Mouse (Mus musculus) liver, postnatal 0 days (tissue): ENCODE data around the gene Itm2b. TPM values are rescaled to one million over a fixed set of nuclear protein-coding genes. Genes with fewer than 3 reads are reported as not detected.

Source experiments
- ATAC-seq: fragments of 200-750 bp; cut with Nextera tagmentation; 2 replicates; pipeline ENCODE4 v1.8.0; 2017; ENCODE audit warnings: mild to moderate bottlenecking, moderate library complexity
- DNase-seq: peaks from one replicate; pipeline ENCODE4 v3.0.0-alpha.2; 2016
- H3K27ac ChIP-seq: fragments of 300-500 bp; sonication (generic); 2 replicates; pipeline ENCODE4 v1.5.1; 2014; ENCODE audit warnings: antibody characterized with exemption, moderate library complexity, mild to moderate bottlenecking, low read depth
- H3K27me3 ChIP-seq: fragments of 300-500 bp; sonication (generic); 2 replicates; pipeline ENCODE4 v1.6.1; 2014; ENCODE audit warnings: low read length, control low read depth, mixed read lengths; ENCODE audit not compliant: insufficient read depth
- H3K36me3 ChIP-seq: fragments of 300-500 bp; sonication (generic); replicated peaks from 2 replicates; pipeline ENCODE4 v1.6.1; 2014; ENCODE audit warnings: mild to moderate bottlenecking, control low read depth, low read length, moderate library complexity, mixed read lengths; ENCODE audit not compliant: insufficient read depth
- H3K4me1 ChIP-seq: fragments of 300-500 bp; sonication (generic); 2 replicates; pipeline ENCODE4 v1.6.1; 2014; ENCODE audit warnings: antibody characterized with exemption, mild to moderate bottlenecking, control low read depth; ENCODE audit not compliant: insufficient read depth
- H3K4me2 ChIP-seq: fragments of 300-500 bp; sonication (generic); 2 replicates; pipeline ENCODE4 v1.6.1; 2014; ENCODE audit warnings: low read depth, mild to moderate bottlenecking, low read length, moderate library complexity, mixed read lengths
- H3K4me3 ChIP-seq: fragments of 300-500 bp; sonication (generic); 2 replicates; pipeline ENCODE4 v1.5.1; 2014; ENCODE audit warnings: low read depth, low read length
- H3K9ac ChIP-seq: fragments of 300-500 bp; sonication (generic); replicated peaks from 2 replicates; pipeline ENCODE4 v1.6.1; 2014; ENCODE audit warnings: mild to moderate bottlenecking, moderate library complexity
- H3K9me3 ChIP-seq: fragments of 300-500 bp; sonication (generic); 2 replicates; pipeline ENCODE4 v1.6.1; 2016; ENCODE audit warnings: mild to moderate bottlenecking, control low read depth, low read length, mixed read lengths
- CTCF ChIP-seq: sonication (generic); IDR thresholded peaks from 2 replicates; pipeline ENCODE4 v1.5.1; 2016; ENCODE audit warnings: antibody characterized with exemption, low read depth
- EP300 ChIP-seq: IDR thresholded peaks from 2 replicates; pipeline ENCODE4 v1.6.1; 2016; ENCODE audit warnings: antibody characterized with exemption, low read depth, mild to moderate bottlenecking
- WGBS: fragments of 180-500 bp; shearing (Covaris S2); extraction: QIAGEN DNeasy Blood & Tissue Kit; methylation state at CpG from one replicate; pipeline ENCODE4 v1.1.7; 2014; ENCODE audit not compliant: insufficient replicate concordance; 5-methylcytosine and 5-hydroxymethylcytosine counted together
- polyA plus RNA-seq: library from polyadenylated mRNA; unstranded; fragments of >200 nt; fragmentation: Nextera tagmentation; extraction: Ambion mirVana; gene quantifications from 2 replicates; pipeline ENCODE4 v1.2.1, GENCODE M21; 2015

The Itm2b gene
- polyA plus RNA-seq: 961 and 1,004 TPM in 2 replicates

DNA sequence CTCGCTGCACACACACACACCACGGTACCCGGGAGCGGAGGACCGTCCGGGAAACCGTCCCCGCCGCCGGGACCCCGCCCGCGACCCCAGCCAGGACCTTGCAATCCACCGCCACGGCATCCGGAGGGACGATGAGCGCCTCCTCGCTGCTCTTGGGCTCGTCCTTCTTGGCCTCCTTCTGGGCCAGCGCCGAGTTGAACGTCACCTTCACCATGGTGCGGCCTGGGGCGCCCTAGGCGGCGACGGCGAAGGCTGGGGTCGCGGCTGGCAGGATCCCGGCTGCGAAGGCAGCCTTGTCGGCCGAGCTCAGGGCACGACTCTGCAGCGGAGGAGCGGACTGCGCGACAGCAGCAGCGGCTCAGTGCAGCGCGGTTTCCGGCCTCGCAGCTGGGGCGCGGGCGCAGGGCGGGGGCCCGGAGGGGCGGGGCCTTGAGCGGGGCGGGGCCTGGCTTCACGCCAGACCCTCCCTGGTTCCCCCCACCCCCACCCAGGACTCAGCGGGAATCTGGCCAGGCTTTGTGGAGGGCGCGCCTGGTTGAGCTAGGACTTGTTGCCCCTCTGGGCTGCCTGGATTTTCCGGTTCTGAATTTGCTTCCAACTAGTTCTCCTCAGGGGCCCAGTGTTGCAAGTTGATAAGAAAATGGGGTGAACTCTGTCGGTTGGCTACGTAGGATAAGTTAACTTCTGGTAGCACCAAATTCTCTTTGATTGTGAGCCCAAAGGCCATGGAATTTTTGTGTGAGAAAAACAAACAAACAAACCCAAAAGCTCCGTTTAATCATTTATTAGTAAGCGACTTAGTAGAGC lies at the start of gene Itm2b:
Gene Itm2b, minus strand, starts transcription at position 377 of the 807 bp plus-strand sequence.
- peaks cover 10% of the 10 kb centered on the region for H3K36me3 ChIP-seq
- H3K27ac ChIP-seq: peak within 1 kb of the TSS; percentile 98
- peak within 1 kb of the TSS; percentile 82 for H3K4me2 ChIP-seq
- TF ChIP-seq CTCF (peak; percentile 13; the same call in 1 of the 2 replicates), EP300 (peak; percentile 60; the same call in 1 of the 2 replicates)
- peak; percentile 89 for ATAC-seq
- DNase-seq: peak; percentile 92
- peaks cover 50% of the 10 kb centered on the region for H3K4me1 ChIP-seq
- H3K9ac ChIP-seq: peak within 1 kb of the TSS; percentile 97
- H3K9me3 ChIP-seq: no peaks in the 10 kb centered on the region
- no peaks in the 10 kb centered on the region for H3K27me3 ChIP-seq
- 2% methylated on average over 60 of the region's 62 CpGs for WGBS
- peak within 1 kb of the TSS; percentile 93 for H3K4me3 ChIP-seq

DNA sequence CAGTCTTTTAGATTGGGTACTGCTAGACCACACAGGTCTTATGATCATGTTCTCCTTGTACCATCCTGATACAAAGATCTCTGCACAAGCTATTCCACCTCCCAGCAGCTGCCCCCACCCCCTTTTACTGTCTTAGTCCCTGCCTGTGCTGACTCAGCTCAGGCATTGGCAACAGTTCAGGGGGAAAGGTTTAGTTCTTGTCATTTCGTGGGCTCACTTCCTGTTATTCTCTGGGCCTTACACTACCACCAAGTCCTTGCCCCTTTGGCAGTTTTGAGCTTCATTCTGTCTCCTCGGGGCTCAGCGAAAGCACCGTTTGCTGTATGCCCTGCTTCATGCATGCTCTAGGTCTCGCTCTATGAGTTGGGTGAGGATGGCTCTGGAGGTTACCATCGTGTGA lies 48.4 kb upstream of the Itm2b start:
- TF ChIP-seq CTCF (no peak), EP300 (no peak)
- Histone ChIP-seq H3K4me2 (no peak overlapping the region), H3K27me3 (no peaks in the 10 kb centered on the region), H3K4me3 (no peak overlapping the region), H3K9ac (no peak overlapping the region), H3K9me3 (no peaks in the 10 kb centered on the region), H3K36me3 (no peaks in the 10 kb centered on the region), H3K27ac (no peak overlapping the region), H3K4me1 (0 out of 2 replicates have a peak, but pooled peaks cover 5% of the 10 kb centered on the region)
- no peak for DNase-seq
- ATAC-seq: no peak
- WGBS: 53% methylated on average over 6 of the region's 6 CpGs

DNA sequence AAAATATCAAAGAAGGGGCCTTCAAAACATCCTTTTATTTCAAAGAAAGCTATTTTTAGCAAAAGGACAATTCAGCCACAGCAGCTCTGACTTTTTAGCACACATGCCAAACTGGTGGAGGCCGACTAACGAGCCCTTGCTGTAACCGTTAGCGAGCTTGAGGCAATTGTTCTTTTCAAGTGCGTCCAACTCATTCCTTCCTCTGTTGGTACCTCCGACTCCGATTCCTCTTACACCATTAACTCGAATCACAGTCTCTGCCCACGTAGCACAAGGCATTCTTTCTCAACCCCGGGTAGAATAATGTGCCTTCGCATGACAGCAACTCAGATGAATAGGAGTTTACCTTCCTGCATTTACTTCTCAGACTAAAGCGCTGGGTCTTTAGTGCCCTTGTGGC lies 45.5 kb upstream of the Itm2b start:
- no peaks in the 10 kb centered on the region for H3K36me3 ChIP-seq
- no peak overlapping the region for H3K9ac ChIP-seq
- H3K4me2 ChIP-seq: no peak overlapping the region
- no peaks in the 10 kb centered on the region for H3K9me3 ChIP-seq
- no peak for ATAC-seq
- H3K27me3 ChIP-seq: no peaks in the 10 kb centered on the region
- H3K4me1 ChIP-seq: 0 out of 2 replicates have a peak, but pooled peaks cover 5% of the 10 kb centered on the region
- no peak overlapping the region for H3K27ac ChIP-seq
- no peak for DNase-seq
- 72% methylated on average over 12 of the region's 12 CpGs for WGBS
- H3K4me3 ChIP-seq: no peak overlapping the region
- no peak for TF ChIP-seq CTCF
- TF ChIP-seq EP300: no peak

DNA sequence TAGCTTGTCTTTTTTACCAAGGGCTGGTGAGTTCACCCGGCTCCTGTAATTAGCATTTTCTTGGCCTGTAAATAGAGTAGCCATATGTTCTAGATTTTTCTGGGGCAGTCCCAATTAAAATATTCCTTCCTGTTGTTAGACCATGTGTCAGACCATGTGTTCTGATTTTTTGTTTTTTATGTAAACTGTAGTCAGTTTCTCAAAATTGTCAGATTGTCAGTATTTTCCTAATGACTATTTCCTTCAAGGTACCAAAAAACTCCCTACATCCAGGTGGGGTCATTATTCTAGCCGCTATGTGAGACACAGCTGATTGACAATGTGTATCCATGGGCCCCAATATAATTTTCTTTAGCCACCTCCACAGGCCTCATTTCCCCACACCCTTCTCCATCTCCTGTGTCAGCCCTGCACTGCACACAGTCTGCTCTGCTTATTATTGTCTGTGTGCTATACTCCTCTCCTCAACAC lies 40.5 kb upstream of the Itm2b start:
- Histone ChIP-seq H3K4me3 (no peak overlapping the region), H3K9ac (no peak overlapping the region), H3K36me3 (no peaks in the 10 kb centered on the region), H3K27ac (no peak overlapping the region), H3K9me3 (no peaks in the 10 kb centered on the region), H3K4me2 (no peak overlapping the region), H3K4me1 (no peaks in the 10 kb centered on the region), H3K27me3 (no peaks in the 10 kb centered on the region)
- WGBS: 80% methylated on average over 2 of the region's 2 CpGs
- DNase-seq (no peak), ATAC-seq (no peak)
- TF ChIP-seq CTCF: no peak
- TF ChIP-seq EP300: no peak

DNA sequence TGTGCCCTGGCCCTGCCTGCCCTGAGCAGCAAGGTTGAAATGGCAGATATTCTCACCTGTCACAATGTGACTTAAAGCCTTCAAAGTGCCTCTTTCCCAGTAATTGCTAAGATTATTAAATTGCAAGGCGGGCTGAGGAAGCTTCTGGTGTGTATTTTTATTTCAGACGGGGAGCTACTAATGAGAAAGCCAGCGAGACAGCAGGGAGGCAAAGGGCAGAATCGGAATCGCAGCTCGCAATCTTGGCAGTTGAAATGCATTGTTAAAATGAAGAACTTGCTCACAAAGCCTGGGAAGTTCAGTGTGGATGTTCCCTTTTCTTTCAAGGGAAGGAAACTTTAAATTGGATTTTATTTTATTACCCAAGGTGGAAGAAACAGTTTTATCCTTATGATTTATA lies 39.9 kb upstream of the Itm2b start:
- Histone ChIP-seq H3K27me3 (no peaks in the 10 kb centered on the region), H3K9ac (no peak overlapping the region), H3K4me2 (no peak overlapping the region), H3K4me3 (no peak overlapping the region), H3K9me3 (no peaks in the 10 kb centered on the region), H3K36me3 (no peaks in the 10 kb centered on the region), H3K27ac (no peak overlapping the region), H3K4me1 (no peaks in the 10 kb centered on the region)
- TF ChIP-seq EP300: no peak
- no peak for TF ChIP-seq CTCF
- WGBS: 76% methylated on average over 6 of the region's 6 CpGs
- ATAC-seq (no peak), DNase-seq (no peak)

DNA sequence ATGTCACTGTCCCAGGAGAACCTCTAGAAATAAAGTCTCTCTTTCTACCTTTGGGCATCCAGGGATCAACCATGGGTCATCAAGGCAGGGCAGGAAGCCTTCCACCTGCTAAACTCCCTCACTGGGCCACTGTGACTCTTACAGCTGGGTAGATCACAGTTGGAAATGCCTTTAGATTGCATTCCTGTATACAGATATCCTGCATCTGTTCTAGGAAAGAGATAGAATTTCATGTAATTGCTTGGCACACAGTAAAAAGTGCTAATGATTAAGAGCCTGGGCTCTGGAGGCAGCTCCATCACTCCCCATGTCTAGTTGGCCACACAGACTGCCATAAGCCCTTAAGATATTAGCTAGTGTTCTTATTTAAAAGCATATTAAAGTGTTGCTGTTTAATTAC lies 38.5 kb upstream of the Itm2b start:
- Histone ChIP-seq H3K27ac (no peak overlapping the region), H3K4me2 (no peak overlapping the region), H3K36me3 (no peaks in the 10 kb centered on the region), H3K9ac (no peak overlapping the region), H3K4me3 (no peak overlapping the region), H3K9me3 (no peaks in the 10 kb centered on the region), H3K4me1 (no peaks in the 10 kb centered on the region), H3K27me3 (no peaks in the 10 kb centered on the region)
- DNase-seq (no peak), ATAC-seq (no peak)
- no peak for TF ChIP-seq EP300
- no peak for TF ChIP-seq CTCF
